Mouse (Mus musculus) spleen, adult 2 months (tissue): ENCODE data around the gene Galt.
A peak's percentile ranks its signal among the peaks of the same experiment; 100 is the strongest.

Experiments
- CTCF ChIP-seq: fragments of 200-500 bp; IDR thresholded peaks from 2 replicates; pipeline ENCODE4 v1.5.1; 2011; ENCODE audit warnings: mild to moderate bottlenecking, inconsistent platforms; ENCODE audit not compliant: insufficient read depth, insufficient read length, insufficient replicate concordance; ENCODE audit errors: extremely low read depth
- POLR2A ChIP-seq: fragments of 200-500 bp; IDR thresholded peaks from 2 replicates; pipeline ENCODE4 v1.6.1; 2011; ENCODE audit warnings: low read depth, low read length, inconsistent platforms

GRCm38 (mm10) chr4:41714276-41714675, 40.8 kb upstream of the Galt start:
- peak; percentile 70; the same call in 1 of the 2 replicates for TF ChIP-seq CTCF
- TF ChIP-seq POLR2A: no peak
